Mouse (Mus musculus): ENCODE measurements around the gene Wdr18. TPM values are rescaled to one million over a fixed set of nuclear protein-coding genes. Genes with fewer than 3 reads are reported as not detected.

Gene Wdr18
- polyA plus RNA-seq, 1 experiment from 2014 or later, result 77.4 TPM

GRCm38 (mm10) chr10:79986963-79987362 lies 27.0 kb downstream of the Wdr18 start:
- no peak overlapping the region; the same call in 1 of the 2 replicates for H3K9ac ChIP-seq
- no peak for ATAC-seq (ENCODE audit: low FRiP score)
- WGBS, result 3% methylated on average over 11 of the region's 11 CpGs
- peak overlapping the region; percentile 76 for H3K4me3 ChIP-seq
- peak overlapping the region; percentile 25 for H3K4me2 ChIP-seq
- peaks cover 46% of the 10 kb centered on the region for H3K4me1 ChIP-seq (replicated peaks)
- H3K27ac ChIP-seq, result peak overlapping the region; percentile 90; the same call in 1 of the 2 replicates
- 0 out of 2 replicates have a peak, but pooled peaks cover 9% of the 10 kb centered on the region for H3K9me3 ChIP-seq
- peaks cover 50% of the 10 kb centered on the region for H3K27me3 ChIP-seq
- peaks cover 2% of the 10 kb centered on the region; the same call in 1 of the 2 replicates for H3K36me3 ChIP-seq

- WGBS, result 12% methylated on average over 27 of the region's 27 CpGs
- peak overlapping the region; percentile 6; the same call in 1 of the 2 replicates for H3K27ac ChIP-seq
These were observed 28.0 kb downstream of the Wdr18 start for GRCm38 (mm10) chr10:79987771-79988505.

GRCm38 (mm10) chr10:79988506-79989271 lies 28.7 kb downstream of the Wdr18 start, which contains the start of gene Cnn2:
TSS of gene Cnn2 (plus strand) at chr10:79988584.
- no peak for ATAC-seq (ENCODE audit: low FRiP score)
- Histone ChIP-seq H3K27me3 (peaks cover 50% of the 10 kb centered on the region), H3K27ac (peak within 1 kb of the TSS; percentile 6; the same call in 1 of the 2 replicates), H3K4me3 (peak within 1 kb of the TSS; percentile 76), H3K36me3 (peaks cover 2% of the 10 kb centered on the region; the same call in 1 of the 2 replicates), H3K9ac (peak within 1 kb of the TSS; percentile 67), H3K4me2 (peak within 1 kb of the TSS; percentile 54), H3K4me1 (replicated peaks) (peaks cover 30% of the 10 kb centered on the region), H3K9me3 (0 out of 2 replicates have a peak, but pooled peaks cover 9% of the 10 kb centered on the region)
- WGBS, result 1% methylated on average over 59 of the region's 59 CpGs

More at GRCm38 (mm10) chr10:79987771-79988505, 28.0 kb downstream of the Wdr18 start:
- H3K36me3 ChIP-seq, result peaks cover 2% of the 10 kb centered on the region; the same call in 1 of the 2 replicates
- H3K4me2 ChIP-seq, result peak overlapping the region; percentile 54
- H3K4me3 ChIP-seq, result peak overlapping the region; percentile 44
- peak overlapping the region; percentile 67 for H3K9ac ChIP-seq
- ATAC-seq (ENCODE audit: low FRiP score), result no peak
- peaks cover 50% of the 10 kb centered on the region for H3K27me3 ChIP-seq
- peaks cover 37% of the 10 kb centered on the region for H3K4me1 ChIP-seq (replicated peaks)
- H3K9me3 ChIP-seq, result 0 out of 2 replicates have a peak, but pooled peaks cover 9% of the 10 kb centered on the region

GRCm38 (mm10) chr10:79989272-79989786 lies 29.4 kb downstream of the Wdr18 start:
- H3K27ac ChIP-seq, result no peak overlapping the region
- H3K4me2 ChIP-seq, result peak overlapping the region; percentile 54
- H3K27me3 ChIP-seq, result peaks cover 50% of the 10 kb centered on the region
- ATAC-seq (ENCODE audit: low FRiP score), result no peak
- H3K9ac ChIP-seq, result peak overlapping the region; percentile 67; the same call in 1 of the 2 replicates
- peaks cover 2% of the 10 kb centered on the region; the same call in 1 of the 2 replicates for H3K36me3 ChIP-seq
- H3K9me3 ChIP-seq, result 0 out of 2 replicates have a peak, but pooled peaks cover 9% of the 10 kb centered on the region
- WGBS, result 35% methylated on average over 8 of the region's 8 CpGs
- peaks cover 30% of the 10 kb centered on the region for H3K4me1 ChIP-seq (replicated peaks)
- peak overlapping the region; percentile 44 for H3K4me3 ChIP-seq

GRCm38 (mm10) chr10:79989870-79990269 lies 29.9 kb downstream of the Wdr18 start:
- Histone ChIP-seq H3K4me3 (peak overlapping the region; percentile 44), H3K9ac (0 out of 2 replicates have a peak overlapping the region, but pooled peaks have one; percentile 40), H3K4me1 (replicated peaks) (peaks cover 30% of the 10 kb centered on the region), H3K27ac (no peak overlapping the region), H3K4me2 (peak overlapping the region; percentile 54), H3K27me3 (peaks cover 50% of the 10 kb centered on the region), H3K36me3 (peaks cover 2% of the 10 kb centered on the region; the same call in 1 of the 2 replicates), H3K9me3 (0 out of 2 replicates have a peak, but pooled peaks cover 9% of the 10 kb centered on the region)
- WGBS, result 14% methylated on average over 15 of the region's 15 CpGs
- no peak for ATAC-seq (ENCODE audit: low FRiP score)

- H3K4me2 ChIP-seq, result no peak overlapping the region
- WGBS, result 52% methylated on average over 12 of the region's 12 CpGs
- ATAC-seq (ENCODE audit: low FRiP score), result no peak
- H3K27me3 ChIP-seq, result peaks cover 50% of the 10 kb centered on the region
- H3K4me3 ChIP-seq, result no peak overlapping the region
- peaks cover 29% of the 10 kb centered on the region for H3K4me1 ChIP-seq (replicated peaks)
- H3K9me3 ChIP-seq, result 0 out of 2 replicates have a peak, but pooled peaks cover 9% of the 10 kb centered on the region
- peaks cover 2% of the 10 kb centered on the region; the same call in 1 of the 2 replicates for H3K36me3 ChIP-seq
- no peak overlapping the region for H3K9ac ChIP-seq
- no peak overlapping the region for H3K27ac ChIP-seq
These were observed 31.1 kb downstream of the Wdr18 start for GRCm38 (mm10) chr10:79991099-79991498.

GRCm38 (mm10) chr10:79991548-79991947 lies 31.6 kb downstream of the Wdr18 start:
- H3K4me1 ChIP-seq (replicated peaks), result peaks cover 25% of the 10 kb centered on the region
- H3K27ac ChIP-seq, result no peak overlapping the region
- no peak for ATAC-seq (ENCODE audit: low FRiP score)
- 0 out of 2 replicates have a peak, but pooled peaks cover 9% of the 10 kb centered on the region for H3K9me3 ChIP-seq
- WGBS, result 87% methylated on average over 6 of the region's 6 CpGs
- H3K27me3 ChIP-seq, result peaks cover 50% of the 10 kb centered on the region
- H3K9ac ChIP-seq, result no peak overlapping the region
- no peak overlapping the region for H3K4me3 ChIP-seq
- H3K4me2 ChIP-seq, result no peak overlapping the region
- H3K36me3 ChIP-seq, result peaks cover 2% of the 10 kb centered on the region; the same call in 1 of the 2 replicates

- Histone ChIP-seq H3K9me3 (0 out of 2 replicates have a peak, but pooled peaks cover 9% of the 10 kb centered on the region), H3K4me3 (no peak overlapping the region), H3K27me3 (peaks cover 40% of the 10 kb centered on the region), H3K36me3 (peaks cover 2% of the 10 kb centered on the region; the same call in 1 of the 2 replicates), H3K4me2 (no peak overlapping the region), H3K9ac (no peak overlapping the region), H3K4me1 (replicated peaks) (peaks cover 25% of the 10 kb centered on the region), H3K27ac (no peak overlapping the region)
- WGBS, result 89% methylated on average over 16 of the region's 16 CpGs
- no peak for ATAC-seq (ENCODE audit: low FRiP score)
These were observed 34.6 kb downstream of the Wdr18 start for GRCm38 (mm10) chr10:79994397-79995115.

- H3K27me3 ChIP-seq, result peaks cover 40% of the 10 kb centered on the region
- H3K36me3 ChIP-seq, result peaks cover 2% of the 10 kb centered on the region; the same call in 1 of the 2 replicates
- no peak overlapping the region for H3K4me3 ChIP-seq
- no peak; the same call in 1 of the 2 replicates for ATAC-seq (ENCODE audit: low FRiP score)
- WGBS, result 88% methylated on average over 1 of the region's 1 CpGs
- no peak overlapping the region for H3K4me2 ChIP-seq
- no peak overlapping the region for H3K9ac ChIP-seq
- peaks cover 25% of the 10 kb centered on the region for H3K4me1 ChIP-seq (replicated peaks)
- no peak overlapping the region for H3K27ac ChIP-seq
- H3K9me3 ChIP-seq, result 0 out of 2 replicates have a peak, but pooled peaks cover 9% of the 10 kb centered on the region
These were observed 35.7 kb downstream of the Wdr18 start for GRCm38 (mm10) chr10:79995636-79996035.

- ATAC-seq (ENCODE audit: low FRiP score), result peak; percentile 87
These were observed 36.5 kb downstream of the Wdr18 start, which contains the start of gene Abca7 for GRCm38 (mm10) chr10:79996272-79997033. TSS of gene Abca7 (plus strand) at chr10:79996494.

More at GRCm38 (mm10) chr10:79996272-79997033, 36.5 kb downstream of the Wdr18 start, which contains the start of gene Abca7:
- peak within 1 kb of the TSS; percentile 46 for H3K4me3 ChIP-seq
- under 1% methylated on average over 34 of the region's 34 CpGs for WGBS
- H3K9me3 ChIP-seq, result 0 out of 2 replicates have a peak, but pooled peaks cover 3% of the 10 kb centered on the region
- peaks cover 25% of the 10 kb centered on the region for H3K4me1 ChIP-seq (replicated peaks)
- peak within 1 kb of the TSS; percentile 63 for H3K9ac ChIP-seq
- H3K27me3 ChIP-seq, result peaks cover 38% of the 10 kb centered on the region
- 0 out of 2 replicates have a peak, but pooled peaks cover 5% of the 10 kb centered on the region for H3K36me3 ChIP-seq
- H3K4me2 ChIP-seq, result peak within 1 kb of the TSS; percentile 73
- H3K27ac ChIP-seq, result peak within 1 kb of the TSS; percentile 80
